Mouse (Mus musculus): Measurements from ENCODE around the gene Terb2. TPM values are rescaled to one million over a fixed set of nuclear protein-coding genes. Genes with fewer than 3 reads are reported as not detected.

Terb2 gene
- polyA plus RNA-seq, 1 experiment from 2014 or later, result not detected

GRCm38 (mm10) chr2:122234611-122235288 is 48.7 kb downstream of the Terb2 start, which contains the start of gene Sord:
TSS of gene Sord (plus strand) at chr2:122234749.
- H3K9ac ChIP-seq, result peak within 1 kb of the TSS; percentile 31
- no peaks in the 10 kb centered on the region; the same call in 1 of the 2 replicates for H3K4me1 ChIP-seq
- no peaks in the 10 kb centered on the region for H3K27me3 ChIP-seq
- H3K9me3 ChIP-seq, result no peaks in the 10 kb centered on the region
- H3K36me3 ChIP-seq, result no peaks in the 10 kb centered on the region
- peak within 1 kb of the TSS; percentile 47 for H3K4me3 ChIP-seq
- H3K27ac ChIP-seq, result peak within 1 kb of the TSS; percentile 72
- peak within 1 kb of the TSS; percentile 90 for H3K4me2 ChIP-seq (replicated peaks)
- 1% methylated on average over 35 of the region's 35 CpGs for WGBS
- ATAC-seq (ENCODE audit: insufficient number of reproducible peaks, insufficient read depth, low FRiP score, low TSS enrichment), result peak; percentile 92

DNA sequence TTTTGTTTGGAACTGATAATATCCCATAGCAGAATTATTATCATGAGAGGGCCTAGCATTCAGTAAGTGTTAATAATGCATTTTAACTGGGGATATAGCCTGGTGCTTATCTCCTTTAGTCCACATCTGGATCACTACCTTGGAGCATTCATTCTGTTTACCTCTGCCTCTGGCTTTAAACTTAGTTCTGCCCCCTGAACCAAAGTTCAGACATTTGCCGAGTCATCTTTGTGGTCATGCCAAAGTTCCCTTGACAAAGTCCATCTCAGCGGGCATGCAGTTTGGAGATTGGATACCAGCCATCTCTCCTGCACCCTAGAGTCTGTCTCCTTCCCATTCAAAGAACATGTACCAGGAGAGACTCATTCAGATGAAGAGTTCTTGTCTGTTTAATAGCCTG is 49.4 kb downstream of the Terb2 start:
- Histone ChIP-seq H3K27me3 (no peaks in the 10 kb centered on the region), H3K4me3 (peak overlapping the region; percentile 47; the same call in 1 of the 2 replicates), H3K27ac (no peak overlapping the region), H3K4me2 (replicated peaks) (peak overlapping the region; percentile 90), H3K9ac (no peak overlapping the region), H3K4me1 (no peaks in the 10 kb centered on the region; the same call in 1 of the 2 replicates), H3K9me3 (no peaks in the 10 kb centered on the region), H3K36me3 (no peaks in the 10 kb centered on the region)
- WGBS, result 81% methylated on average over 2 of the region's 2 CpGs
- ATAC-seq (ENCODE audit: insufficient number of reproducible peaks, insufficient read depth, low FRiP score, low TSS enrichment), result no peak

GRCm38 (mm10) chr2:122236321-122236720 is 50.2 kb downstream of the Terb2 start:
- Histone ChIP-seq H3K9me3 (no peaks in the 10 kb centered on the region), H3K27ac (no peak overlapping the region), H3K36me3 (no peaks in the 10 kb centered on the region), H3K27me3 (no peaks in the 10 kb centered on the region), H3K4me2 (replicated peaks) (no peak overlapping the region), H3K9ac (no peak overlapping the region), H3K4me3 (no peak overlapping the region), H3K4me1 (no peaks in the 10 kb centered on the region; the same call in 1 of the 2 replicates)
- no peak for ATAC-seq (ENCODE audit: insufficient number of reproducible peaks, insufficient read depth, low FRiP score, low TSS enrichment)

- H3K27ac ChIP-seq, result no peak overlapping the region
- no peaks in the 10 kb centered on the region; the same call in 1 of the 2 replicates for H3K4me1 ChIP-seq
- no peak overlapping the region for H3K9ac ChIP-seq
- 92% methylated on average over 2 of the region's 2 CpGs for WGBS
- ATAC-seq (ENCODE audit: insufficient number of reproducible peaks, insufficient read depth, low FRiP score, low TSS enrichment), result no peak
- H3K27me3 ChIP-seq, result no peaks in the 10 kb centered on the region
- H3K4me2 ChIP-seq (replicated peaks), result no peak overlapping the region
- H3K4me3 ChIP-seq, result no peak overlapping the region
- H3K9me3 ChIP-seq, result no peaks in the 10 kb centered on the region
- no peaks in the 10 kb centered on the region for H3K36me3 ChIP-seq
These were observed 51.9 kb downstream of the Terb2 start for GRCm38 (mm10) chr2:122237891-122238470.

GRCm38 (mm10) chr2:122240735-122241134 is 54.7 kb downstream of the Terb2 start:
- ATAC-seq (ENCODE audit: insufficient number of reproducible peaks, insufficient read depth, low FRiP score, low TSS enrichment), result no peak
- no peaks in the 10 kb centered on the region for H3K4me1 ChIP-seq
- H3K9ac ChIP-seq, result no peak overlapping the region
- H3K27ac ChIP-seq, result no peak overlapping the region
- H3K4me2 ChIP-seq (replicated peaks), result no peak overlapping the region
- no peaks in the 10 kb centered on the region for H3K36me3 ChIP-seq
- H3K4me3 ChIP-seq, result no peak overlapping the region
- no peaks in the 10 kb centered on the region for H3K27me3 ChIP-seq
- H3K9me3 ChIP-seq, result no peaks in the 10 kb centered on the region

DNA sequence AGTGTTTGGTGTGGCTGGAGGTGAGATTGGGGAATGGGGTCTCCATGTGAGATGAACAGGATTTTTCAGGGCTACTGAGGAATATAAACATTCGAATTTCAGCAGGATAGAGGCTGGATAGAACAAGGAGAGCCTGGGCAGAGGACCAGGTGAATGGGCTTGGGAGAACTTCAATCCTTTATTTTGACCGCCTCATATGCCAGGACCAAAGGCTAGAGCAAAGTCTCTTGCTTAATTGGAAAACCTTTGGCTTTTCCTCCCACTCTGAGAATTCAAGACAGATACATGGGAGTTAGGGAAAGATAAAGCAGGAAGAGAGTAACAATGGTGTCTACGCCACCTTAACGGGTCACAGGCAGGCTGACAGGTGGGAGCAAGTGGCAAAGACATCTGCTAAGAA is 55.2 kb downstream of the Terb2 start:
- Histone ChIP-seq H3K4me2 (replicated peaks) (no peak overlapping the region), H3K36me3 (no peaks in the 10 kb centered on the region), H3K4me1 (no peaks in the 10 kb centered on the region), H3K4me3 (no peak overlapping the region), H3K9ac (no peak overlapping the region), H3K27me3 (no peaks in the 10 kb centered on the region), H3K9me3 (no peaks in the 10 kb centered on the region), H3K27ac (no peak overlapping the region)
- ATAC-seq (ENCODE audit: insufficient number of reproducible peaks, insufficient read depth, low FRiP score, low TSS enrichment), result no peak
- WGBS, result 80% methylated on average over 4 of the region's 4 CpGs

GRCm38 (mm10) chr2:122241935-122242334 is 55.9 kb downstream of the Terb2 start:
- Histone ChIP-seq H3K27ac (no peak overlapping the region), H3K9me3 (no peaks in the 10 kb centered on the region), H3K4me2 (replicated peaks) (no peak overlapping the region), H3K4me1 (no peaks in the 10 kb centered on the region), H3K4me3 (no peak overlapping the region), H3K27me3 (no peaks in the 10 kb centered on the region), H3K9ac (no peak overlapping the region), H3K36me3 (no peaks in the 10 kb centered on the region)
- WGBS, result 65% methylated on average over 6 of the region's 6 CpGs
- no peak for ATAC-seq (ENCODE audit: insufficient number of reproducible peaks, insufficient read depth, low FRiP score, low TSS enrichment)

DNA sequence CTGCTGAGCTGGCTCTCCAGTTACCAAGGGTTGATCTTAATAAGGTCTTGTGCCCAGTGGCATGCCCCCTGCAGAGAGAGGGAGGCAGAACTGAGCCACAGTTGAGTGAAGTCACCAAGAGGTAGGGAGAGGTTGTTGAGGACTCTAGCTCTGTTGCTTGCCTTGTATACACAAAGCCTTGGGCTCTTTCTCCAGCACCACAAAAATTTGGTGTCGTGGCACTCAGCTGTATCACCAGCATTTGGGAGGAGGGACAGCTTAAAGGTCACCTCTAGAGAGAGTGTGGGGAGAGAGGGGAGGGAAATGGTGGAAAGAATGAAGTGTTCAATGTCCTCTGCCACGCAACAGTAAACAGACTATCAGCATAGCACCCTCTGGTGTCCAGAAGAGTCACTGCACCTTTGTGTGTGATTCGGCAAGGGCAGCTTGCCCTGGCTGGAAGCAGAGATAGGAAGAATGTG is 57.6 kb downstream of the Terb2 start:
- 4% methylated on average over 3 of the region's 3 CpGs for WGBS
- no peak for ATAC-seq (ENCODE audit: insufficient number of reproducible peaks, insufficient read depth, low FRiP score, low TSS enrichment)
- no peak overlapping the region for H3K4me3 ChIP-seq
- H3K27me3 ChIP-seq, result no peaks in the 10 kb centered on the region
- H3K4me2 ChIP-seq (replicated peaks), result no peak overlapping the region
- no peak overlapping the region for H3K9ac ChIP-seq
- no peaks in the 10 kb centered on the region for H3K4me1 ChIP-seq
- no peaks in the 10 kb centered on the region for H3K9me3 ChIP-seq
- H3K27ac ChIP-seq, result no peak overlapping the region
- H3K36me3 ChIP-seq, result no peaks in the 10 kb centered on the region

GRCm38 (mm10) chr2:122247786-122248185 is 61.7 kb downstream of the Terb2 start:
- WGBS, result 86% methylated on average over 10 of the region's 10 CpGs
- no peak overlapping the region for H3K27ac ChIP-seq
- no peak overlapping the region for H3K4me3 ChIP-seq
- H3K4me2 ChIP-seq (replicated peaks), result no peak overlapping the region
- no peaks in the 10 kb centered on the region for H3K27me3 ChIP-seq
- no peak for ATAC-seq (ENCODE audit: insufficient number of reproducible peaks, insufficient read depth, low FRiP score, low TSS enrichment)
- no peak overlapping the region for H3K9ac ChIP-seq
- no peaks in the 10 kb centered on the region for H3K9me3 ChIP-seq
- no peaks in the 10 kb centered on the region for H3K4me1 ChIP-seq
- no peaks in the 10 kb centered on the region for H3K36me3 ChIP-seq

DNA sequence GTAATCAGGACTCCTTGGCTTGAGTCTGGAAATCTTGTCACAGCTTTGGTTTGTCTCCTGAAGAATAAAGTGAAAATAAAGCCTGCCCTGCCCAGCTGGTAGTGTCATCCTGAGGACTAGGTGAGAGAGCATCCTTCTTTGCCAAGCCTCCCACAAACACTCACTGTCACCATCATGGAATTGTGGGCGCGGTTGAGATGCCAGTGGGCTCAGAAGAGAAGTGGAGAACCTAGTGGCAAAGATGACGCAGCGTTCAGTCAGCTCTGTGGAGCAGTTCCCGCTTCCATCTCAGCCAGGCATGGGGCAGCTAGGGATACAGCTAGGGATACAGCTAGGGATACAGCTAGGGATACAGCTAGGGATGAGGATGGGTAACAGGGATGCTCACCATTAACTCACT is 69.9 kb downstream of the Terb2 start:
- Histone ChIP-seq H3K4me3 (no peak overlapping the region), H3K4me2 (replicated peaks) (no peak overlapping the region), H3K27ac (no peak overlapping the region), H3K9me3 (no peaks in the 10 kb centered on the region), H3K9ac (no peak overlapping the region), H3K36me3 (no peaks in the 10 kb centered on the region), H3K4me1 (no peaks in the 10 kb centered on the region), H3K27me3 (no peaks in the 10 kb centered on the region)
- ATAC-seq (ENCODE audit: insufficient number of reproducible peaks, insufficient read depth, low FRiP score, low TSS enrichment), result no peak
- 94% methylated on average over 5 of the region's 5 CpGs for WGBS

Data from embryonic facial prominence, embryonic 12.5 days (tissue).